Mouse (Mus musculus) cortical plate, adult 2 months (tissue): ENCODE results near the gene Schip1.

Experiments used
- CTCF ChIP-seq: fragments of 200-500 bp; IDR thresholded peaks from 2 replicates; pipeline ENCODE4 v1.5.1; 2011; ENCODE audit warnings: mild to moderate bottlenecking, control low read depth, low read length; ENCODE audit not compliant: insufficient read depth; ENCODE audit errors: extremely low read depth
- POLR2A ChIP-seq: fragments of 200-500 bp; IDR thresholded peaks from 2 replicates; pipeline ENCODE4 v1.6.1; 2011; ENCODE audit warnings: mild to moderate bottlenecking, low read length, control low read depth; ENCODE audit not compliant: insufficient read depth; ENCODE audit errors: extremely low read depth

DNA sequence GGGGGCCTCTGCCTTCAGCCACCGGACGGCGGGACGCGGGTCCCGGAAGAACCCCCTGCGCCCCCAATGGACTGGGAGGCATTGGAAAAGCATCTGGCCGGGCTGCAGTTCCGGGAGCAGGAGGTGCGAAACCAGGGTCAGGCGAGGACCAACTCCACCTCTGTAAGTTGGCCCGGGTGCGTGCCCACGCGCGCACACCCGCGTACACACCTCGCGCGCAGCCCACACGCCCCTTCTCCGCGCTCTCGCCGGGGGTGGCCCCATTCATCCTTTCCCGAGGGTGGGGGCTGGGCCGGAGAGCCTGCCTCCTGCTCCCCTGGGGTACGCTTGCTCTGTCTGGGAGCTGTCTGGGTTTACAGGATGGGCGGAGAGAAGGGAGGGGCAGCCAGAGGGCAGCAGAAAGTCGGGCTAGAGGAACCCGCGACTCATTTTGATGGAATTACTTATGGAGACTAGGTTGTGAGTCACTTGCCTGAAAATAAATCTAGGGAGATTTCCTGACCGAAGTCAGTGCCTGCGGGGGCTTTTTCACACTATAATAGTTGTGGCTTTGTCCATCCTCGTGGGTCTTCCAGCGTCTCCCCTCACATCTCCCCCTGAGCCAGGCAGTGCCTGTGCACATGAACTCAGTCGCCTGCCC is 430.6 kb downstream of the Schip1 start:
- TF ChIP-seq CTCF (no peak), POLR2A (no peak)
